Mouse (Mus musculus): Measurements from ENCODE around the gene Gm42791. TPM values are rescaled to one million over a fixed set of nuclear protein-coding genes. Genes with fewer than 3 reads are reported as not detected.
A peak's percentile ranks its signal among the peaks of the same experiment; 100 is the strongest.

The Gm42791 gene
- polyA plus RNA-seq, 1 experiment from 2014 or later, result 3.6 TPM

DNA sequence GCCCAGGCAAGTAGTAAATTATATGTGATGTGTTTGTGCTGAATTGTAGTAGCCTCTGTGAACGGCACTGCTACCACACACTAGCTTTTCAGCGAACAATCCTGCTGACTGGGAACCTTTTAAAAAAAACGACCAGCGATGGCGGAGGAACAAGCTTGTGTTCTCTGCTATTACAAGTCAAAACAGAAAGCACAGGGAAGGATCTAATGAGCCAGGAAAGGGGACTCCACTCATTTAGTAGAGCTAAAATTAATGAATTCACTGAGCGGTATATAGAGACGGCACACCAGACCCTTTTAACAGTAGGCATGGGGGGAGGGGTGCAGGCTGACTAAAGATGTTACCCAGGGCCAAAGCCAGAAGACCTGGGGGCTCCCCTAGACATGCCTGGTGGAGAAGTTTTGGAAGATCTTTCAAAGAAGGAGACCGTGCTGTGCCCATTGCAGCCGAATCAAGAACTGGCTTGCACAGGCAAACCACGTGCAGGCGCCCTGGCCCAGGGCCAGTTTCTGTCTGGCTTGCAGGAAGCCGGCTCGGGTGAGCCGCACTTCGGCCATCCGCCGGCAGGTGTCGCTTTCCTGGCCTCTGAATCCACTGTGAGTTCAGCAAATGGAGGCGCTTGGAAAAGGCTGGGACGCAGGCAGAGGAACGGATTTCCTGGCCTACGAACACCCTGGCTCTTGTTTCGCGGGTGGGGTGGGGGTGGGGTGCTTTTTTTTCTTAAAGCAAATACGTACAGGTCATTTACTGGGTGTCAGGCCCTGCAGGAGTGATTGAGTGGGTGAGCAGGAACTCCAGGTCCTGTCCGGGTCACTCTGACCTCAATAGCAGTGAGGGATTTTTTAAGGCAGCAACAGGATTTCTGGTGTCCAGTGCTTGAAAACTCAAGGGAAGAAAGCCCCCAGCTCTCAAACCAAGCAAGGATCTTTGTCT is 11.7 kb upstream of the Gm42791 start:
- peak overlapping the region; percentile 9; the same call in 1 of the 2 replicates for H3K4me3 ChIP-seq
- H3K9me3 ChIP-seq, result no peaks in the 10 kb centered on the region
- no peak overlapping the region for H3K27ac ChIP-seq
- peak overlapping the region; percentile 44; the same call in 1 of the 2 replicates for H3K9ac ChIP-seq
- H3K4me2 ChIP-seq (replicated peaks), result peak overlapping the region; percentile 56
- no peaks in the 10 kb centered on the region for H3K36me3 ChIP-seq
- peaks cover 7% of the 10 kb centered on the region; the same call in 1 of the 2 replicates for H3K4me1 ChIP-seq
- ATAC-seq (ENCODE audit: low FRiP score, low read depth), result peak; percentile 86
- WGBS, result 10% methylated on average over 26 of the region's 26 CpGs
- H3K27me3 ChIP-seq (replicated peaks), result no peaks in the 10 kb centered on the region

DNA sequence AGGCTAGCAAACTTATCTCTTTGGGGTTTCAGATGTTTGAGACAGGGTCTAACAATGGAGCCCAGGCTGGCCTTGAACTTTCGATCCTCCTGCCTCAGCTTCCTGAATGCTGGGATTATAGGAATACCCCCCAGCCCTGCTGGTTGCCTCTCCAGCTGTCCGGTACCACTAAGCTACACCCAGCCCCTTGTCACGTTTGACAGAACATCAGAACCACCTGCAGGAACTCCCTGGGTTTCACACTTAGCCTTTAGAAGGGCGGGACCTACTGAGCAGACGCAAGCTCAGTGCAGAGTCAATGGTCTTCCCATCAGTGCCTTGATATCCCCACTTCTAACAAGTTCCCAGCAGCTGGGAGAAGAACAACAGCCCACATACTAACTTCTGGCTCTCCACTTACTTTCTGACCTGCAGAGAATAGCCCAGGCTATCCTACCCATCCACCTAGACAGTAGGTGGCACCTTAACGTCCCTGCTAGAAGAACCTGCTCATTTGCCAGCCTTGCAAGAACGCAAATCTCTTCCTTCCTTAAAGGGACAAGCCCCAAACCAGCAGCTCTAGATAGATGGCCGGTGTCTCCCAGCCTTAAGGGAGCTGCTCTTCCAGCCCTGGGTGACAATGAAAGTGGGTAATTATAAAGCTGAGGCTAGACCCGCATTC is 10.9 kb upstream of the Gm42791 start:
- Histone ChIP-seq H3K27ac (no peak overlapping the region), H3K4me2 (replicated peaks) (peak overlapping the region; percentile 56)
- ATAC-seq (ENCODE audit: low FRiP score, low read depth), result peak; percentile 45

DNA sequence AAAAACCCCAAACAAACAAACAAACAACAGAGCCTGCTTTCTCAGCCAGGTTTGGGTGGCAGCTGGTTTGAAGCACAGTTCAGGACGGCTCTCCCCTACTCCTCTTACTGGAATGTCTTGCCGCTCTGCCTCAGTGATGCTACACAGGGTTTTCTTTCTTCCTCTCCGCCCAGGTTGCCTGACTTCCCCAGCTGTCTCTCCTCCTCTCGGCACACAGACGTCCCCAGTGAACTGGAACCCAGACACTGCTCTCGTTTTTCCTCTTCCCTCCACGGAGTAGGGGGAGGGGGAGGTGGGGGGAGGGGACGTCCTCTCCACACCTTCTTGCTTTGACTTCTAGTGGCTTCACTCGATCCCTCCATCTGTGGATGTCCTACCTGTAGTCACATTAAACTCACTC is 10.1 kb upstream of the Gm42791 start:
- Histone ChIP-seq H3K9ac (no peak overlapping the region), H3K4me2 (replicated peaks) (no peak overlapping the region), H3K36me3 (no peaks in the 10 kb centered on the region), H3K27ac (no peak overlapping the region), H3K27me3 (replicated peaks) (no peaks in the 10 kb centered on the region), H3K4me3 (no peak overlapping the region), H3K9me3 (no peaks in the 10 kb centered on the region), H3K4me1 (peaks cover 7% of the 10 kb centered on the region; the same call in 1 of the 2 replicates)
- WGBS, result 52% methylated on average over 8 of the region's 9 CpGs
- no peak for ATAC-seq (ENCODE audit: low FRiP score, low read depth)

More for the DNA sequence above, 10.9 kb upstream of the Gm42791 start:
- H3K36me3 ChIP-seq, result no peaks in the 10 kb centered on the region
- peak overlapping the region; percentile 44; the same call in 1 of the 2 replicates for H3K9ac ChIP-seq
- peaks cover 7% of the 10 kb centered on the region; the same call in 1 of the 2 replicates for H3K4me1 ChIP-seq
- H3K9me3 ChIP-seq, result no peaks in the 10 kb centered on the region
- no peaks in the 10 kb centered on the region for H3K27me3 ChIP-seq (replicated peaks)
- WGBS, result 67% methylated on average over 9 of the region's 9 CpGs
- no peak overlapping the region; the same call in 1 of the 2 replicates for H3K4me3 ChIP-seq

DNA sequence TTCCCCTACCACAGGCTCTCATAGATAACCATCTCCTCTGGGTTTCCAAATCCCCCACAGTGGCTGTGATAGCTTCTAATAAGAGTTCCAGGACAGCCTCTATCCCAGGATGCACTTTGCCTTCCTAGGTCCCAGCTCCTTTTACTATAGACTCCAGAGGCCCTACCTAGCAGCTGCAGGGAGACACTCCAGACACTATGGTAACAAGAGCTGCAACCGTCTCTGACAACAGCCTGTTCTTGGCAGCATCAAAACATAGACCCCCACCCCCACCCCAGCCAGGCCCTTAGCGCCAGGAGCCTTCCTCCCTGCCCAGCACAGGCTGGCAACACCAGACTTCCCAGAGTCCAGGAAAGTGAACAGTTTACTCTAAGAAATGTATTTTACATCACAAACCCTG is 8.2 kb upstream of the Gm42791 start:
- Histone ChIP-seq H3K27me3 (replicated peaks) (no peaks in the 10 kb centered on the region), H3K9me3 (no peaks in the 10 kb centered on the region), H3K4me2 (replicated peaks) (no peak overlapping the region), H3K4me1 (peaks cover 7% of the 10 kb centered on the region; the same call in 1 of the 2 replicates), H3K36me3 (no peaks in the 10 kb centered on the region), H3K4me3 (no peak overlapping the region), H3K9ac (no peak overlapping the region), H3K27ac (no peak overlapping the region)
- no peak for ATAC-seq (ENCODE audit: low FRiP score, low read depth)
- WGBS, result 43% methylated on average over 2 of the region's 2 CpGs

DNA sequence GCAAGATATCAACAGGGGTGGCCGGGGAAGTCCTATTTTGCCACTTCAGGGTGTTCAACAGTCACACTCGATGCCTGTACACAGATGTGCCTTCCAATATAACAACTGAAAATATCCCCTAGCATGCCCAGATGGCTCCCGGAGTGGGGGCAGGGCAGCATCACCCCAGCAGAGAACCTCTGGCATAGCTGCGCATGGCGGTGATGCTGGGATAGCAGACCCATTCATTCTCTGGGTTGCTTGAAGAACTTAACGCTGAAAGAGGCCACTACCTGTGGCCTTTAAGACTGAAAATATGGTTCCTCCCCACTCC is 7.8 kb upstream of the Gm42791 start:
- Histone ChIP-seq H3K9ac (no peak overlapping the region), H3K27me3 (replicated peaks) (no peaks in the 10 kb centered on the region), H3K36me3 (no peaks in the 10 kb centered on the region), H3K27ac (no peak overlapping the region), H3K4me3 (no peak overlapping the region), H3K4me1 (peaks cover 7% of the 10 kb centered on the region; the same call in 1 of the 2 replicates), H3K9me3 (no peaks in the 10 kb centered on the region), H3K4me2 (replicated peaks) (no peak overlapping the region)
- no peak for ATAC-seq (ENCODE audit: low FRiP score, low read depth)
- 75% methylated on average over 6 of the region's 6 CpGs for WGBS

DNA sequence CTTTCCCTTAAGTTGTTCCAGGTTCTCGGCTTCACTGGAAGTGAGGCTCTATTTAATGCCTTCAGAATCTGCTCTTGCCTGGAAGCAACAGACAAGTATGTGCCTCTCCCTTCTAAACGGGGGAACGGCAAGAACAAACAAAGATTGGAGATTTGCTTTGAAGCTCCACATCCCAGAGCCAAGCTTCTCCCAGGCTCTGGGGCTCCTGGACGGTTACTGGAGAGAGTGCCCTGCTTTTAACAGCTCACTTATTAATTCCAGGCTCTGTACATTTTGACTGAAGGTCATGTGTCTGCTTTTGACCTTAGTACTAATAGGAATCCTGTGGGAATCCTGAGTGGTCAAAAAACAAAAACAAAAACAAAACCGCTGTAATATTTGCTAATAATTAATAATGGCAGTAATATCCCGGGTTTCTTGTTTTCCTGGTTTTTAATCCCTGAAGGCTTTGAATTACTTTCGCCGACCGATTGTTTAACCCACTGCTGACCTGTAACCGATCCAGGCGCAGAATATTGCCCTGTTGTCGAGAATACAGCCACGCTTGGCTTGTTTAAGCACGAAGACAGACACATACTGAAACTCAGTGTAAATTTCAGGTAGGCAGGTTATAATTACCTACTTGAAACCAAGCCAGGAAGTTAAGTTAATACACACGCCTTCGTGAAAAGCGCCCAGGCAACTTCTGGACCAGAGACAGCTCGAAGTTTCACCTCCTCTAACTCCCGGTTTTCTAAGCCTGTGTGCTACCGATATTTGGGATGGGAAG is 7.3 kb upstream of the Gm42791 start:
- Histone ChIP-seq H3K4me1 (peaks cover 7% of the 10 kb centered on the region; the same call in 1 of the 2 replicates), H3K9me3 (no peaks in the 10 kb centered on the region), H3K4me2 (replicated peaks) (no peak overlapping the region), H3K4me3 (no peak overlapping the region), H3K9ac (no peak overlapping the region), H3K27ac (no peak overlapping the region), H3K36me3 (no peaks in the 10 kb centered on the region), H3K27me3 (replicated peaks) (no peaks in the 10 kb centered on the region)
- 76% methylated on average over 20 of the region's 20 CpGs for whole genome bisulfite sequencing
- ATAC-seq (ENCODE audit: low FRiP score, low read depth), result no peak

DNA sequence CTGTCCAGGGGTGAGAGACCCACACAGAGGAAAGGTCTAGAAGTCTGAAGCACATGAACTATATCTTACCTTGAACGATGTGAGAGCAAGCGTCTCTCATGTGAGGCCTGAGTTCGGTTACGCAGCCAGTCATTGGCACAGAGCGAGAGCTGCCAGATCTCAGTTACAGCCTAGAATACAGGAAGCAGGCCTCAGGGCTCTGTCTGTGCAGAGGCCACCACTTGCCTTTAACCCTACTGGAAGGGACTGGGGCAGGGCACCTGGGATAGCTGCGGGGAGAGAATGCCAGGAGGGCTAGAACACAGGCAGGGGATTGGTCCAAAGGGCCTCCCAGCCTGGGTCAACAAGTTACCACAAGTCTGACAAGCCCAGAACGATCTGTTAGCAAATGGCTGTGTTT is 4.9 kb upstream of the Gm42791 start:
- H3K9ac ChIP-seq, result no peak overlapping the region
- no peak overlapping the region for H3K4me2 ChIP-seq (replicated peaks)
- no peaks in the 10 kb centered on the region for H3K9me3 ChIP-seq
- peaks cover 12% of the 10 kb centered on the region for H3K4me1 ChIP-seq
- no peaks in the 10 kb centered on the region for H3K36me3 ChIP-seq
- no peaks in the 10 kb centered on the region for H3K27me3 ChIP-seq (replicated peaks)
- 92% methylated on average over 7 of the region's 7 CpGs for WGBS
- no peak for ATAC-seq (ENCODE audit: low FRiP score, low read depth)
- H3K27ac ChIP-seq, result no peak overlapping the region
- H3K4me3 ChIP-seq, result no peak overlapping the region

DNA sequence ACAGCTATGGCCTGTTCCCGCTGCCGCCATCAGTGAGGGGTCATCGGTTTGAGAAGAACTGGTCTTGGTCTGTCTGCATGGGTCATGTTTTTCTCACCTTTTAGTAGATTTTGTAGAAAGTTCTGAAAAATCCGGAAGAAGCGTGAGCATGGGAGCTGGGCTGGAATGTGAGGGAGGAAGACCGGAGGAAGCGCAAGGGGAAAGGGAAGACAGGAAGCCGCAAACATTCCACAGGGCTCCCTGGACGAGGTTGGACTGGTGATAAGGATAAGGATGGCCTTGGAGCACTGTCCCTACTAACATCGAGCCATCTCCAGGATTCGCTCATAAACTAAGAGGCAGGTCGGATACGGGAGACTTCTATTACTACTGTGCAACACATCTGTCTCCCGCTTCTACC is 3.6 kb upstream of the Gm42791 start:
- no peak overlapping the region for H3K27ac ChIP-seq
- H3K4me3 ChIP-seq, result no peak overlapping the region
- H3K9me3 ChIP-seq, result 0 out of 2 replicates have a peak, but pooled peaks cover 1% of the 10 kb centered on the region
- no peak for ATAC-seq (ENCODE audit: low FRiP score, low read depth)
- H3K36me3 ChIP-seq, result no peaks in the 10 kb centered on the region
- 90% methylated on average over 14 of the region's 14 CpGs for WGBS
- no peaks in the 10 kb centered on the region for H3K27me3 ChIP-seq (replicated peaks)
- peaks cover 17% of the 10 kb centered on the region for H3K4me1 ChIP-seq
- H3K4me2 ChIP-seq (replicated peaks), result no peak overlapping the region
- H3K9ac ChIP-seq, result no peak overlapping the region

DNA sequence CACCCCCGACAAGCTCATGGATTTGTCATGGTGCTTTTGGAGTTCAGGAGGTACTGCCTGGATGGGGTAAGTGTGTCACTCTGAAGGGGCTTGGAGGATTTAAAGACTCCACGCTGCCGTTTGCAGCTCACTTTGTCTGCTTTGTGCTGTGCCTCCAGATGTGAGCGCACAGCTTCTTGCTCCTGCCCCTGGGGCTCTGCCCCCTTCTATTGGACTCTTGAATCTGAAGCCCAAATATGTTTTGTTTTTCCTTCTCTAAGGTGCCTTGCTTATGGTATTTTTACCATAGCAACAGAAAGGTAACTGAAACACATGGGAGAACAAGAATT is 1.7 kb upstream of the Gm42791 start:
- no peak for ATAC-seq (ENCODE audit: low FRiP score, low read depth)
- H3K27ac ChIP-seq, result no peak overlapping the region
- no peak overlapping the region for H3K4me3 ChIP-seq
- H3K27me3 ChIP-seq (replicated peaks), result no peaks in the 10 kb centered on the region
- H3K9ac ChIP-seq, result no peak overlapping the region
- WGBS, result 58% methylated on average over 4 of the region's 4 CpGs
- peaks cover 6% of the 10 kb centered on the region; the same call in 1 of the 2 replicates for H3K9me3 ChIP-seq
- no peaks in the 10 kb centered on the region; the same call in 1 of the 2 replicates for H3K36me3 ChIP-seq
- no peak overlapping the region for H3K4me2 ChIP-seq (replicated peaks)
- H3K4me1 ChIP-seq, result peaks cover 17% of the 10 kb centered on the region

DNA sequence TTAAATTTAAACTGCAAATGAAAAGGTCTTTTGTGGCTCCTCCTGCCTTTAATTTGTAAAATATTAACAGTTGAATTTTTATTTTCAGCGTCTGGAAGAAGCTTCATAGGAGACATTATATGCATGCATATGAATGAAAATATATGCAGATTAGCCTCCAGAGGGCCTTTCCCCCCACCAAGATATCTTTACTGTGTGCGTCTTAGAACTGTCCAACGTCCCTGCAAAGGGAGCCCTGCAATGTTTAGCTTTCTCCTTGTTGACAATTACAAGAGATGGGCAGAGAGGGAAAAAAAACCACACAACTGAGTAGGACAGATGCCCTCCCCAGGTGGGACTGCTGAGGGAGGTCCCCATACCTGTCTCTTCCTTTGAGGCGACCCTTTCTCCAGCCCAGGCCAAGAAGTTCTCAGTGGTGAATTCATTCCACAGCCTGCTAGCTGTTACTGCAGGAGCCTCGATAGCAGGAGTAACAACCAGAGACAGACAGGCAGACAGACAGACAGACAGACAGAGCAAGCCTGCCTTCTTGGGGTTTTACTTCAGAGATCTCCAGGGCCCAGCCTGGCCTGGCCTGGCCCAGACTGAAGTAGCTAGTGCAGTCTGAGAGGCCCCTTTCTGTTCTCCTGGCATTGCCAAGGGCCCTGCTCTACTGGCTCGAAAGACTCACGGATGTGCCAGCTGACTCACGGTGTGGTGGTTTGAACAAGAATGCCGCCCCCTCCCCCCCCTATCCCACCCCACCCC is 1.2 kb upstream of the Gm42791 start:
- ATAC-seq (ENCODE audit: low FRiP score, low read depth), result no peak
- Histone ChIP-seq H3K27ac (no peak overlapping the region), H3K9me3 (peaks cover 8% of the 10 kb centered on the region; the same call in 1 of the 2 replicates), H3K36me3 (no peaks in the 10 kb centered on the region; the same call in 1 of the 2 replicates), H3K4me1 (peaks cover 17% of the 10 kb centered on the region), H3K27me3 (replicated peaks) (no peaks in the 10 kb centered on the region), H3K4me3 (no peak overlapping the region), H3K9ac (no peak overlapping the region), H3K4me2 (replicated peaks) (no peak overlapping the region)
- 68% methylated on average over 8 of the region's 9 CpGs for WGBS

DNA sequence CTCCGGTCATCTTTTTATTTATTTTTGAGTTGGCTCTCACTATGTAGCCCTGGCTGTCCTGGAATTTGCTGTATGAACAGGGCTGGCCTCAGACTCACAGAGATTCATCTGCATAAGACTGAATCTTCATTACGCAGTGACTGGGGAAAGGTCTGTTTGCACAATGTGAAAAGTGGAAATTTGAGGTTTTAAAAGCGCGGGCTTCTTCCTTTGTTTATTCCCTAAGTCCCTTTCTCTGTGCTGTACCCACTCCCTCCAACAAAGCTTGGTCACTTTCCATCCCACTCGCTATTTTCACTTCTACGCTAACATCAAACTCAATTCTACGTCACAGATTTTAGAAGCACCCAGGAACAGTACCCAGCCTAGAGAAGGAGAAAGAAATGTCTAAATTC is 639 bp downstream of the Gm42791 start:
- Histone ChIP-seq H3K9me3 (peaks cover 12% of the 10 kb centered on the region; the same call in 1 of the 2 replicates), H3K27ac (peak overlapping the region; percentile 87; the same call in 1 of the 2 replicates), H3K36me3 (no peaks in the 10 kb centered on the region; the same call in 1 of the 2 replicates), H3K27me3 (replicated peaks) (no peaks in the 10 kb centered on the region), H3K9ac (peak overlapping the region; percentile 69), H3K4me2 (replicated peaks) (peak overlapping the region; percentile 70), H3K4me3 (peak overlapping the region; percentile 50), H3K4me1 (peaks cover 17% of the 10 kb centered on the region)
- 36% methylated on average over 7 of the region's 7 CpGs for WGBS
- no peak; the same call in 1 of the 2 replicates for ATAC-seq (ENCODE audit: low FRiP score, low read depth)
